Mouse (Mus musculus) liver, adult (tissue): ENCODE data around the gene Pnmal1.

ENCODE experiments used
- GATA4 ChIP-seq: IDR thresholded peaks from 2 replicates; pipeline ENCODE4 v1.6.1; 2014; ENCODE audit warnings: mild to moderate bottlenecking, low read length; ENCODE audit not compliant: insufficient replicate concordance

Gene Pnmal1

DNA sequence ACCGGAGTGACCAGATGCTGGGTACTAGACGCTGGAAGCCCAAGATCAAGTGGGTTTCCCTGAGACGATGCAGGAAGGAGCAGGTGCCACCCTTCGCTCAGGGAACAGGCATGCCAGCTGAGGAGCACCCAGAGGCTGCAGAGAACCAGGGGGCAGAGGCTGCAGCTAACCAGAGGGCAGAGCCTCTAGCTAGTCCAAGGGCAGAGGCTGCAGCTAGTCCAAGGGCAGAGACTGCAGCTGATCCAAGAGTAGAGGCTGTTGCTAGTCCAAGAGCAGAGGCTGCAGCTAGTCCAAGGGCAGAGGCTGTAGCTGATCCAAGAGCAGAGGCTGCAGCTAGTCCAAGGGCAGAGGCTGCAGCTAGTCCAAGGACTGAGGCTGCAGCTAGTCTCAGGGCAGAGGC, 35.9 kb downstream of the Pnmal1 start:
- TF ChIP-seq GATA4 = no peak

DNA sequence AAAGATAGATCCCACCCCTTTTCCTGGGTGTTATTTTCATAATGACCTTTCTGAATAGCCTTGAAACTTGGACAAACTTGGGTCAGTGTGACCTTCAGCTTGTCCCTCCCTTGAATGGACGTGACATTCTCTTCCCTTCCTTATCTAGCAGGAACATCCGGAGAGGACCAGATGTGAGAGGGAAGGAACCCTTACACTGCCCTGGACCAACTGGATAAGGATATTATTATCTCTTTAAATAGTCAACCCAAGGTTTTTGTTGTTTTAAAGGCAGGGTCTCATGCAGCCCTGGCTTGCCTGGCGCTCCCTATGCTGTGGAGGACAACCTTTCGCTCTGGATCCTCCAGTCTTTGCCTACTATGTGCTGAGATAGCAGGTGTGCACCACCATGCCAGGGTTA, 39.8 kb downstream of the Pnmal1 start:
- peak; percentile 71; the same call in 1 of the 2 replicates for TF ChIP-seq GATA4

DNA sequence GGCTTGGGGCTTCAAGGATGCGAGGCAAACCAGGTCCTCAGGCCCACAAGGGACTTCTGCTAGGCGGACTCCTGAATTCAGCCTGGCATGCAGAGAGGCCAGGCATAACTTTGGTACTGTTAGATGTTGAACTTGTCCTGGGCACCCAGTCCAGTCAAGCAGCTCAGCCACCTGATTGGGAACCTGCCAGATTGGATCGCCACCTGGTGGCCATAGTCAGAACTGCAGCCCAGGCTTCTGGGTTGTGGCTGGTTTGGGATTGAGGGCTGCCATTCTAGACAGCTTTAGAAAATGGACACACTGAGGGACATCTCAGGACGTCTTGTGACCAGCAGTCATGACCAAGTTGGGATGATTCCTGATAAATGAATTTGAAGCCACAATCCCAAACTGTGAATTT, 40.2 kb downstream of the Pnmal1 start:
- TF ChIP-seq GATA4 = no peak

DNA sequence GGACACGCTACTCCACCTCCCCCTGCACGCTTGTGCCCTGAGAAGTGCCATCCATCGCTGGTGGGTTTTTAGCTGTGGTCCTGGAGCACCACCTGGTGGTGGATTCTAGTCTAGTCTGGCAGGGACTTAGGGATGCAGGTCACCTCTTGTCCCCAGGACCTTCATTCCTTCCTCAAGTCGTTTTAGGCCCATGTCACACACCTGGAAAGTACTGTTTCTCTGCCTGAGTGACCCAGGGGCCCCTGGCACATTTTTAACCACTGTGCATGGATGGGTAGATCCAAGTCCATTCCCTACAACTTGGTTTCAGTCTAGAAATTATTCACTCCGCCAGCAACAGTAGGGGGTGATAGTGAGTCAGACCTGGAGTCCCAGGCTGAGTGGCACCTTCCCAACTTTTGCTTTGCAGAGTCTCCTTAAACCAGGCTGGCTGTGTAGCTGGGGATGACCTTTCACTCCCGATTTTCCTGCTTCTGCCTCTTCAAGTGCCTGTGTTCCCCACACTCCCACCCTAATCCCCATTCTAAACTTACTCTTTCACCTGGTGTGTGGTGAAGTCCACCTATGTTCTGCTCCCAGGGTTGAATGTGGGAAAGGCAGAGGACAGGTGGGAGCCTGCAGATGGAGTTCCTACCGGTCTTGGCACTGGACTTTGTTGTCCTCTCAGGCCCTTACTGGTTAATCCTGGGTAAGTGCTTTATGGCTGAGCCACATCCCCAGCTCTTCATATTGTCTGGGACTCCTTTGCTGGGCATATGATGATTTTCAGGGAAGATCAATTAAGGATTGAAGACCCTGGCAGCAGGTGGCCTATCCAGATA, 43.1 kb downstream of the Pnmal1 start:
- TF ChIP-seq GATA4 = no peak

DNA sequence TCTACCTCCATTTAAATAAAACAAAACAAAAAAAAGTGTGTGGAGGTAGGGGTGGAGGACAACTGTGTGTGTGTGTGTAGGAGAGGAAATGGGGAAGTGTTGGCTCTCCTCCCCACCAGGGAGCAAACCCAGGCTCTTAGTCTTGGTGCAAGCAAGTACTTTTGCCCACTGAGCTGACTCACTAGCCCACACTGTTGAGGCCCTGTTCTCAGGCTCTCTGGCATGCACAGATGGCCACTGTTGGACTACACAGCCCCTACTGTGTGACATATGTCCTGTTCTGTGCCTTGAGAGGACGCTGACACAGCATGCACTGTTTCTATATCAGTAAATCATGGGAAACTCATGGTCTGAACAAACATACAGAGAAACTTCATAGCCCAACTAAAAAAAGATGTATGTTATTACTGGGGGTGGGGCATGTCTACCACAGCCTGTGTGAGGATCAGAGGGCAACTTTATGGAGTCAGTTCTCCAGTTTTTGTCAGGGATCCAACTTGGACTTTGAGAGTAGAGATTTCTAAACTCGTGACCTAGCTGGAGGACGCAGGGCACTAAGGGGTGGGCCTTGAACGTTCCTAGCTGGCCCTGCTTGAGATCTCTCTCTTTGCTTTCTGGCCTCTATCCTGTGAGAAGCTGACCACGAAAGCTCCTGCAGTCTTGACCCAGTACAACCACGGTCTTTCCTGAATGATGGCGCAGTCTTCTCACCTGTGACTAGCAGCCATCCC, 43.9 kb downstream of the Pnmal1 start:
- no peak for TF ChIP-seq GATA4

DNA sequence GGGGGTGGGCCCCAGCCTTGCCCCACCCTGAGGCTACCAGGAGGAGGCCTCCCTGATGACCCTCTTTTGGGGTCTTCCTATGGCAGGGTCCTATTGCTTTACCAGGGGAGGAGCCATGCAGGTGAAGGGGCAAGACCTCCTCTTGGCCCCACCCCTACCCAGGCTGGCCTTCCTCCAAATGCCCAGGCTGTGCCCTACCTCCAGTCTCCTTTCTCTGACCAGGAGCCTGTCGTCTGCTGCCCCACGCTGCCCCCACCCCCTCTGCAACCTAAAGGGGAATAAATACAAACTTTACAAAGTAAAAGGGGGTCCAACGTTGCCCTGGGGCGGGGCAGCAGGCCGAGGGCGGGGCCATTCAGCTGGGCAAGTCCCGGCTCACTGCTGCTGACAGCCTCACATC, 45.2 kb downstream of the Pnmal1 start:
- TF ChIP-seq GATA4 = no peak

DNA sequence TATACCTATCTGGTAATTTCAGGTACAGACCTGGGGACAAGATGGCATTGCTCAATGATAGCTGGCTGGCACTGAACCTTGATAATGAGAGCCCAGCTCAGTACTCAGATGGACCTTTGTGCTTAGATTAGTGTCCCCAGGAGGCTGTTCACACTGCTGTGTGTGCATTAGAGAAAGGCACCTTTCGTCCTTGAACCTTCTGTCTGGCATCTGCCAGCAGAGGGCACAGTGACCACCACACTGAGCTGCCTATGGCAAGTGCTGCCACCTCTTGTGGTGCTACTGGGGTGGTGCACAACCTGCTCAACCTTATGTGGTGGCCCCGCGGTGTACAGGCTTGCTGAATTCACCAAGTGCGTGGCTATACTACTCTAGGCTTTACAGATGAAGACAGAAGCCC, 47.8 kb downstream of the Pnmal1 start:
- TF ChIP-seq GATA4 = peak; percentile 67; the same call in 1 of the 2 replicates

DNA sequence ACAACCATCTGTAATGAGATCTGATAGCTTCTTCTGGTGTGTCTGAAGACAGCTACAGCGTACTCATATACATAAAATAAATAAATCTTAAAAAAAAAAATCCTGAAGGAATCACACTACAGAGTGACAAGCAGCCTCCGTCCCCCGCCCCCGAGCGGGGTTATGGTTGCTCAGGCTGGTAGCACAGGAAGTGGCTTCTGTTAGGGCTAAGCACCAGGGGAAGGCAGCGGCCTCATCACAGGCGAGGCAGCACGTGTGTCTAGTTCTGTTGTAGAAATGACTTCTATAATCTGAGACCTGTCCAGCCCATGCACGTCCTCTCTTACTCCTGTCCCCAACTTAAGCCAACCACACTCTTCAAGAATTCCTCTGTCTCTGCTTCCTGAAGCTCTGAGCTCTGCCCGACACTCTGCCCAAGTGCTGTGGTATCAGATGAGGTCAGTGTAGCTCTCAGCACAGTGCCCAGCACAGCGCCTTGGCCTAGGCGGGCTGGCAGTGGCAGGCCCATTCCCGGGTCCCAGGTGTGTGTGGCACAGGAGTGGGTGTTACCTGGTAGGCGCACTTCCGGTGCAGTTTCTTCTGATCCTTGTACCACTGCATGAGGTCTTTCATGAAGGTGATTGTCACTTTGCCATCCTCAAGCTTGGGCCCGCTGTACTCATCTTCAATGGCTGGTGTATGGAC, 50.0 kb downstream of the Pnmal1 start:
- TF ChIP-seq GATA4 = no peak

DNA sequence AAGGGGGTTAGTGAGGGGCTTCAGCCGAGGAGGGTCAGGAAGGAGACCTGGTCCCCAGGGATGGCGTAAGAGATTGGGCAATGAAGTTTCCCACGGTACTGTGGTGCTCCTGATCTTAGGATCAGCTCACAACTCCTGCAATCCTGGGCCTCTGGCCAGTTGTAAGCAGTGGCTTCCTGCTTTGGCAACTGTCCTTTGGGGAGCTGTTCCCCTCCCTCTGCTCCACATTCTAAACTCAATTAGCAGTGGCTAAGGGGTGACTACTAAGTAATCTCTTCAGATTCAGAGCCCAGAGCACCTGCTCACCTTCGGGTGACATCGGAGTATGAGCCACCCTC, 50.5 kb downstream of the Pnmal1 start:
- TF ChIP-seq GATA4 = no peak

DNA sequence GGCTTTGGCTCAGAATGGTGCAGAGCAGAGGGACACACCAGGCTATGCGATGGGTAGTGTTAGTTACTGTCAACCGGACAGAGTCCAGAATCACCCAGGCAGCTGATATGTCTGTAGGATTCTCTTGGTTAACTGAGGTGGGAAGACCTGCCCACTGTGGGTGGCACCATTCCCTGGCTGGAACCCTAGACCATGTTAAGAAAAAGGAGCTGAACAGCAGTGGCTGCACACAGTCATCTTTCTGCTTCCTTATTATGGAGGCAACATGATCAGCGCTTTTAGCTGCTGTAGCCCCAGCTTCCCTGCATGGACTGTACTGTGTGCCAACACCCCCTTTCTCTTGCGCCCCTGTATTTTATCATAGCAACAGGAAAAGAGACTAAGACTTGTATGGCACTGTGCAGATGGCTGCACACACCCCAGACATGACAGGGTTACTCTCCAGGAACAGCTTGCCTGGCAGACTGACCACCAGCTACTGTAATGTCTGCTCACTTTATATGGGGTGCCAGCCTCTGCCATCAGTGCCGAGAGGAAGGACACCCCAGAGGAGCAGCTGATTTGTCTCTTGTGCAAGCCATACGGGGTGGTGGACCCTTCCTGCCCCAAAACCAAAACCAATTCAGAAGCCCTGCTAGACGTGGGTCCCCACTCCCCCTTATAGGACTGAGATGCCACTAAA, 52.6 kb downstream of the Pnmal1 start:
- TF ChIP-seq GATA4 = no peak
